Mouse (Mus musculus): ENCODE results near the gene Prkce.

DNA sequence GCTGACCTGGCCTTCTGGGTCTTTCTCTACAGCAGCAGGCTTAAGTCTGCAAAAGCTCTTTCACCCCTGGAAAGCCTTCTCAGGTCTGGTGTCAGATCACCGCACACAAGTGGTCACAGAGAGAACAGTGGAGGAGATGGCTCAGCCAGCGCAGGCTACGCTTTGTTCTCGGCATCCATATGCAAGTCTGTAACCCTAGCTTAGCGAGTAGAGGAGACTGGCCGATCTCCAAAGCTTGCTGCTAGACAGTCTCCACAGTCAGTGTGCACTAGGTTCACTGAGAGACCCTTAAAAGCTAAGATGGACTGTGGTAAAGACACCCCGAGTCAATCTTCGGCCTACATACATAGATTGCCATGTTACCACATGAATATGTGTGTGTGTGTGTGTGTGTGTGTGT is 164.2 kb downstream of the Prkce start:
- TF ChIP-seq CTCF (IDR thresholded peaks at IDR 0.05; ENCODE audit: insufficient read depth, low read depth, low read length) (no peak), POLR2A (IDR thresholded peaks at IDR 0.05; ENCODE audit: insufficient read depth, low read depth, low read length) (no peak)
